Mouse (Mus musculus): ENCODE data around the gene Atraid. TPM values are rescaled to one million over a fixed set of nuclear protein-coding genes. Genes with fewer than 3 reads are reported as not detected.

Gene Atraid
- polyA plus RNA-seq, 1 experiment from 2014 or later: 72.4 TPM

DNA sequence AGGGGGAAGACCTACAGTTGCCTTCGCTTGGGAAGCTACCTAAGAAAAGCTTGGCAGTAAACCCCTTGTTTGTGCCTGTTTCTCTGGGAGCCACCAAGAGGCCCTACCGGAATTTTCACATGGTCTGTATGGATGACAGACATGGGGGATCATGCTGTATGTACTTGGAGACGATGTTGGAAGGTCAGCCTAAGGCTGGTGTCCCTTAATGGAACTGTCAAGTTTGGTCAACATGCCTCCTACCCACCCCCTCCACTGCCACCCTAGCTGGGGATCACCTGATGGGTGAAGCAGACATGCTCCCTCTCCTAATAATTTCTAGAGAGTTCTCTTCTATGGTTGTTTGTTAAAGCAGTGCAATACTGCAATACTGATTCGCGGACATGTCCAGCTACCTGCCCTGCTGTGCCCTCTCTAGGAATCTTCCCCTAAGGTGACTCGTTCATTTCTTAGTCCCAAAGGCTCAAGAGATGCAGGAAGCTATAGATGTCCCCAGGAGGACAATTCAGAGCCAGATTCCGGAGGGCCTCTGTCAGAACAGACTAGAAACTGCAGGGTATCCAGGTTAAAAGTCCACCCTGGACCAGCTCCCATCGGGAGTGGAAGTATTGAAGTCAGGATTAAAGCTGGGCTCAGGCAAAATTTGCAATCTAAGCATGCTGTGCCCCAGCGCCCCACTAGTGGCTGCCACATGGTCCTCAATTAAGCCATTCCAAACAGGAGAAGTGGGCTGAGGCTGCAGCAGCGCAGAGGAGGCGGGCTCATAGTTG is 47.8 kb downstream of the Atraid start:
- Histone ChIP-seq H3K4me1 (replicated peaks; ENCODE audit: control insufficient read depth, insufficient read depth, low read length) (peaks cover 6% of the 10 kb centered on the region; the same call in 1 of the 2 replicates), H3K36me3 (ENCODE audit: control insufficient read depth, insufficient read depth, low read length) (no peaks in the 10 kb centered on the region), H3K9me3 (ENCODE audit: control insufficient read depth, low read length) (no peaks in the 10 kb centered on the region), H3K4me2 (peak overlapping the region; percentile 72), H3K27me3 (replicated peaks; ENCODE audit: control insufficient read depth, insufficient read depth, low read length) (peaks cover 71% of the 10 kb centered on the region), H3K4me3 (ENCODE audit: low read depth, low read length) (peak overlapping the region; percentile 26), H3K9ac (ENCODE audit: low read depth, low read length) (no peak overlapping the region), H3K27ac (ENCODE audit: low read depth, low read length) (no peak overlapping the region)
- no peak for DNase-seq (ENCODE audit: low spot score)
- 33% methylated on average over 11 of the region's 11 CpGs for whole genome bisulfite sequencing
- no peak for ATAC-seq (replicated peaks; ENCODE audit: low FRiP score)

Other genes with a start within 250 kb of the Atraid start
- gene Mapre3, start 233.7 kb upstream of the Atraid start, polyA plus RNA-seq (2014; fragmentation: Nextera tagmentation; extraction: Ambion mirVana): 7.1 and 7.9 TPM in 2 replicates
- 66.5 and 67.2 TPM in 2 replicates for gene Tmem214, start 180.3 kb upstream of the Atraid start, polyA plus RNA-seq (2014; fragmentation: Nextera tagmentation; extraction: Ambion mirVana)
- 12.4 and 14.4 TPM in 2 replicates for gene Agbl5, start 159.6 kb upstream of the Atraid start, polyA plus RNA-seq (2014; fragmentation: Nextera tagmentation; extraction: Ambion mirVana)
- gene Ost4, start 140.5 kb upstream of the Atraid start, polyA plus RNA-seq (2014; fragmentation: Nextera tagmentation; extraction: Ambion mirVana): 467 and 501 TPM in 2 replicates
- gene Emilin1, start 134.9 kb upstream of the Atraid start, polyA plus RNA-seq (2014; fragmentation: Nextera tagmentation; extraction: Ambion mirVana): 89.5 and 95.1 TPM in 2 replicates
- 58.6 and 60.2 TPM in 2 replicates for gene Khk, start 126.9 kb upstream of the Atraid start, polyA plus RNA-seq (2014; fragmentation: Nextera tagmentation; extraction: Ambion mirVana)
- 5.4 and 8.2 TPM in 2 replicates for gene Cgref1, start 102.7 kb upstream of the Atraid start, polyA plus RNA-seq (2014; fragmentation: Nextera tagmentation; extraction: Ambion mirVana)
- 111 and 118 TPM in 2 replicates for gene Preb, start 88.0 kb upstream of the Atraid start, polyA plus RNA-seq (2014; fragmentation: Nextera tagmentation; extraction: Ambion mirVana)
- gene Tcf23, start 79.7 kb upstream of the Atraid start, polyA plus RNA-seq (2014; fragmentation: Nextera tagmentation; extraction: Ambion mirVana): 0.04 TPM in 2 replicates
- gene Slc5a6, start 612 bp downstream of the Atraid start, polyA plus RNA-seq (2014; fragmentation: Nextera tagmentation; extraction: Ambion mirVana): 9.3 and 10.3 TPM in 2 replicates
- gene Cad, start 6.5 kb downstream of the Atraid start, polyA plus RNA-seq (2014; fragmentation: Nextera tagmentation; extraction: Ambion mirVana): 65.0 and 66.0 TPM in 2 replicates
- not detected in 2 replicates for gene Dnajc5g, start 58.0 kb downstream of the Atraid start, polyA plus RNA-seq (2014; fragmentation: Nextera tagmentation; extraction: Ambion mirVana)
- gene Slc30a3, start 59.9 kb downstream of the Atraid start, polyA plus RNA-seq (2014; fragmentation: Nextera tagmentation; extraction: Ambion mirVana): 1.1 and 1.4 TPM in 2 replicates
- gene Trim54, start 68.4 kb downstream of the Atraid start, polyA plus RNA-seq (2014; fragmentation: Nextera tagmentation; extraction: Ambion mirVana): 0.43 TPM in 1 of 2 replicates, not detected in the other
- gene Ucn, start 90.5 kb downstream of the Atraid start, polyA plus RNA-seq (2014; fragmentation: Nextera tagmentation; extraction: Ambion mirVana): not detected in 2 replicates
- gene Mpv17, start 105.9 kb downstream of the Atraid start, polyA plus RNA-seq (2014; fragmentation: Nextera tagmentation; extraction: Ambion mirVana): 40.9 and 50.4 TPM in 2 replicates
- 0.64 and 1.5 TPM in 2 replicates for gene Gm29609, start 131.6 kb downstream of the Atraid start, polyA plus RNA-seq (2014; fragmentation: Nextera tagmentation; extraction: Ambion mirVana)
- gene Gtf3c2, start 131.8 kb downstream of the Atraid start, polyA plus RNA-seq (2014; fragmentation: Nextera tagmentation; extraction: Ambion mirVana): 77.2 and 79.5 TPM in 2 replicates
- 87.6 and 94.7 TPM in 2 replicates for gene Snx17, start 144.9 kb downstream of the Atraid start, polyA plus RNA-seq (2014; fragmentation: Nextera tagmentation; extraction: Ambion mirVana)
- 93.2 and 98.1 TPM in 2 replicates for gene Eif2b4, start 145.1 kb downstream of the Atraid start, polyA plus RNA-seq (2014; fragmentation: Nextera tagmentation; extraction: Ambion mirVana)
- gene Zfp513, start 154.0 kb downstream of the Atraid start, polyA plus RNA-seq (2014; fragmentation: Nextera tagmentation; extraction: Ambion mirVana): 4.7 and 6.2 TPM in 2 replicates
- gene Ppm1g, start 172.4 kb downstream of the Atraid start, polyA plus RNA-seq (2014; fragmentation: Nextera tagmentation; extraction: Ambion mirVana): 220 and 242 TPM in 2 replicates
- gene Nrbp1, start 192.6 kb downstream of the Atraid start, polyA plus RNA-seq (2014; fragmentation: Nextera tagmentation; extraction: Ambion mirVana): 95.6 and 98.1 TPM in 2 replicates
- 0.36 TPM in 1 of 2 replicates, not detected in the other for gene Gm9970, start 192.9 kb downstream of the Atraid start, polyA plus RNA-seq (2014; fragmentation: Nextera tagmentation; extraction: Ambion mirVana)
- gene Krtcap3, start 203.4 kb downstream of the Atraid start, polyA plus RNA-seq (2014; fragmentation: Nextera tagmentation; extraction: Ambion mirVana): 11.6 and 12.0 TPM in 2 replicates
- gene Ift172, start 242.8 kb downstream of the Atraid start, polyA plus RNA-seq (2014; fragmentation: Nextera tagmentation; extraction: Ambion mirVana): 15.3 and 17.4 TPM in 2 replicates
- gene Fndc4, start 247.8 kb downstream of the Atraid start, polyA plus RNA-seq (2014; fragmentation: Nextera tagmentation; extraction: Ambion mirVana): 24.2 TPM in 2 replicates
- 11.3 and 12.1 TPM in 2 replicates for gene Gckr, start 249.1 kb downstream of the Atraid start, polyA plus RNA-seq (2014; fragmentation: Nextera tagmentation; extraction: Ambion mirVana)